Mouse (Mus musculus) spleen, postnatal 0 days (tissue): ENCODE measurements around the gene Cggbp1. TPM values are rescaled to one million over a fixed set of nuclear protein-coding genes. Genes with fewer than 3 reads are reported as not detected.

Experiments used
- polyA plus RNA-seq: library from polyadenylated mRNA; unstranded; fragments of >200 nt; fragmentation: Nextera tagmentation; extraction: Ambion mirVana; gene quantifications from 2 replicates; pipeline ENCODE4 v1.2.1, GENCODE M21; 2015

The Cggbp1 gene
- 33.0 and 33.4 TPM in 2 replicates for polyA plus RNA-seq

GRCm38 (mm10) chr16:64851563-64852362 lies at the start of gene Cggbp1, which contains the start of gene Zfp654:
TSS of gene Cggbp1 (plus strand) at chr16:64851996.
TSS of gene Zfp654 (minus strand) at chr16:64851652.

Other genes with a start within 250 kb of the Cggbp1 start
- gene Csnka2ip, start 249.6 kb upstream of the Cggbp1 start, polyA plus RNA-seq: not detected in 2 replicates
- gene 4930453N24Rik, start 80.8 kb upstream of the Cggbp1 start, polyA plus RNA-seq: 15.3 and 16.5 TPM in 2 replicates
- gene Zfp654, start 344 bp upstream of the Cggbp1 start, polyA plus RNA-seq: 2.9 and 3.3 TPM in 2 replicates